Mouse (Mus musculus) limb, embryonic 11.5 days (tissue): ENCODE data around the gene Cuta. TPM values are rescaled to one million over a fixed set of nuclear protein-coding genes. Genes with fewer than 3 reads are reported as not detected.
"Not testable (repeated sequence)": the region's sequence is repeated elsewhere in the genome, so short reads cannot be mapped to it uniquely, and the experiment has no call there.

ENCODE experiments used
- ATAC-seq: fragments of 200-750 bp; cut with Nextera tagmentation; 2 replicates; pipeline ENCODE4 v1.8.0; 2017; ENCODE audit warnings: low read depth; ENCODE audit not compliant: insufficient number of reproducible peaks, low FRiP score, low TSS enrichment
- DNase-seq: peaks from one replicate; pipeline ENCODE4 v3.0.0-alpha.2; 2015; ENCODE audit warnings: low spot score
- H3K27ac ChIP-seq: fragments of 300-500 bp; sonication (generic); replicated peaks from 2 replicates; pipeline ENCODE4 v1.5.1; 2014; ENCODE audit warnings: low read depth, mild to moderate bottlenecking, low read length
- H3K27me3 ChIP-seq: fragments of 300-500 bp; sonication (generic); 2 replicates; pipeline ENCODE4 v1.6.1; 2014; ENCODE audit warnings: mild to moderate bottlenecking, low read length, mixed read lengths; ENCODE audit not compliant: control insufficient read depth, insufficient read depth
- H3K36me3 ChIP-seq: fragments of 300-500 bp; sonication (generic); 2 replicates; pipeline ENCODE4 v1.6.1; 2014; ENCODE audit warnings: mild to moderate bottlenecking, low read length, moderate library complexity, mixed read lengths; ENCODE audit not compliant: control insufficient read depth, insufficient read depth
- H3K4me1 ChIP-seq: fragments of 300-500 bp; sonication (generic); 2 replicates; pipeline ENCODE4 v1.6.1; 2014; ENCODE audit warnings: low read length, mixed read lengths; ENCODE audit not compliant: control insufficient read depth, insufficient read depth
- H3K4me2 ChIP-seq: fragments of 300-500 bp; sonication (generic); 2 replicates; pipeline ENCODE4 v1.6.1; 2014; ENCODE audit warnings: low read depth, mild to moderate bottlenecking, moderate library complexity; ENCODE audit not compliant: severe bottlenecking
- H3K4me3 ChIP-seq: fragments of 300-500 bp; sonication (generic); 2 replicates; pipeline ENCODE4 v1.5.1; 2014; ENCODE audit warnings: low read depth, low read length
- H3K9ac ChIP-seq: fragments of 300-500 bp; sonication (generic); 2 replicates; pipeline ENCODE4 v1.6.1; 2014; ENCODE audit warnings: mild to moderate bottlenecking, low read length
- H3K9me3 ChIP-seq: fragments of 300-500 bp; sonication (generic); 2 replicates; pipeline ENCODE4 v1.6.1; 2016; ENCODE audit warnings: low read length; ENCODE audit not compliant: control insufficient read depth
- WGBS: fragments of 180-500 bp; shearing (Covaris S2); extraction: QIAGEN DNeasy Blood & Tissue Kit; methylation state at CpG from one replicate; pipeline ENCODE4 v1.1.7; 2014; 5-methylcytosine and 5-hydroxymethylcytosine counted together
- polyA plus RNA-seq: library from polyadenylated mRNA; unstranded; fragments of >200 nt; fragmentation: Nextera tagmentation; extraction: Ambion mirVana; gene quantifications from 2 replicates; pipeline ENCODE4 v1.2.1, GENCODE M21; 2014

Gene Cuta
- polyA plus RNA-seq, 1 experiment from 2014 or later = 170 TPM

- H3K9me3 ChIP-seq, H3K27me3 ChIP-seq, H3K4me1 ChIP-seq, DNase-seq, ATAC-seq, H3K4me2 ChIP-seq, H3K27ac ChIP-seq, H3K4me3 ChIP-seq, H3K9ac ChIP-seq, H3K36me3 ChIP-seq: not testable (repeated sequence)
- WGBS = 97% methylated on average over 5 of the region's 6 CpGs
These were observed 17.0 kb downstream of the Cuta start for GRCm38 (mm10) chr17:26922368-26922767.

- not testable (repeated sequence) for ATAC-seq, H3K9me3 ChIP-seq, H3K4me2 ChIP-seq, H3K4me1 ChIP-seq, H3K27me3 ChIP-seq, H3K4me3 ChIP-seq, DNase-seq, H3K36me3 ChIP-seq, H3K27ac ChIP-seq, H3K9ac ChIP-seq
- 76% methylated on average over 2 of the region's 2 CpGs for WGBS
These were observed 19.9 kb downstream of the Cuta start for GRCm38 (mm10) chr17:26919516-26919915.

- DNase-seq (no peak), ATAC-seq (no peak)
- peaks cover 4% of the 10 kb centered on the region; the same call in 1 of the 2 replicates for H3K4me1 ChIP-seq
- H3K4me2 ChIP-seq = peak overlapping the region; percentile 56
- no peaks in the 10 kb centered on the region for H3K27me3 ChIP-seq
- no peaks in the 10 kb centered on the region; the same call in 1 of the 2 replicates for H3K36me3 ChIP-seq
- H3K9me3 ChIP-seq = no peaks in the 10 kb centered on the region
- peak overlapping the region; percentile 65 for H3K4me3 ChIP-seq
- 82% methylated on average over 2 of the region's 2 CpGs for WGBS
- no peak overlapping the region for H3K27ac ChIP-seq
- H3K9ac ChIP-seq = no peak overlapping the region
These were observed 21.0 kb downstream of the Cuta start for GRCm38 (mm10) chr17:26918343-26918742.

GRCm38 (mm10) chr17:26917560-26917959 is 21.8 kb downstream of the Cuta start:
- not testable (repeated sequence) for H3K27me3 ChIP-seq, H3K4me1 ChIP-seq, H3K9me3 ChIP-seq, ATAC-seq, DNase-seq, H3K36me3 ChIP-seq
- peak overlapping the region; percentile 65 for H3K4me3 ChIP-seq
- peak overlapping the region; percentile 56 for H3K4me2 ChIP-seq
- H3K9ac ChIP-seq = peak overlapping the region; percentile 62
- peak overlapping the region; percentile 65; the same call in 1 of the 2 replicates for H3K27ac ChIP-seq
- WGBS = 2% methylated on average over 12 of the region's 12 CpGs

GRCm38 (mm10) chr17:26916711-26917482 is 22.5 kb downstream of the Cuta start, which contains the start of gene Kifc5b:
TSS of gene Kifc5b (plus strand) at chr17:26917091.
- H3K9ac ChIP-seq = peak within 1 kb of the TSS; percentile 62
- no peaks in the 10 kb centered on the region for H3K27me3 ChIP-seq
- H3K4me3 ChIP-seq = peak within 1 kb of the TSS; percentile 65
- H3K4me2 ChIP-seq = peak within 1 kb of the TSS; percentile 56
- ATAC-seq (peak; percentile 96), DNase-seq (peak; percentile 100)
- WGBS = under 1% methylated on average over 65 of the region's 72 CpGs
- peak within 1 kb of the TSS; percentile 65 for H3K27ac ChIP-seq
- peaks cover 4% of the 10 kb centered on the region; the same call in 1 of the 2 replicates for H3K4me1 ChIP-seq
- H3K36me3 ChIP-seq = no peaks in the 10 kb centered on the region; the same call in 1 of the 2 replicates
- no peaks in the 10 kb centered on the region for H3K9me3 ChIP-seq

GRCm38 (mm10) chr17:26915248-26915647 is 24.1 kb downstream of the Cuta start:
- no peak overlapping the region for H3K4me3 ChIP-seq

GRCm38 (mm10) chr17:26907506-26907905 is 31.9 kb downstream of the Cuta start:
- H3K4me3 ChIP-seq, ATAC-seq, DNase-seq, H3K4me1 ChIP-seq, H3K36me3 ChIP-seq, H3K9me3 ChIP-seq, H3K27me3 ChIP-seq, H3K4me2 ChIP-seq, H3K27ac ChIP-seq, H3K9ac ChIP-seq: not testable (repeated sequence)
- 94% methylated on average over 14 of the region's 15 CpGs for WGBS

More at GRCm38 (mm10) chr17:26915248-26915647, 24.1 kb downstream of the Cuta start:
- no peak overlapping the region for H3K9ac ChIP-seq
- H3K27me3 ChIP-seq = no peaks in the 10 kb centered on the region
- H3K27ac ChIP-seq = no peak overlapping the region
- no peak for DNase-seq
- no peaks in the 10 kb centered on the region for H3K36me3 ChIP-seq
- H3K4me1 ChIP-seq = peaks cover 4% of the 10 kb centered on the region; the same call in 1 of the 2 replicates
- no peak overlapping the region for H3K4me2 ChIP-seq
- no peak for ATAC-seq
- no peaks in the 10 kb centered on the region for H3K9me3 ChIP-seq
- 48% methylated on average over 1 of the region's 1 CpGs for WGBS

- H3K36me3 ChIP-seq = no peaks in the 10 kb centered on the region
- no peak overlapping the region for H3K4me2 ChIP-seq
- 60% methylated on average over 5 of the region's 5 CpGs for WGBS
- no peak overlapping the region for H3K27ac ChIP-seq
- H3K9ac ChIP-seq = no peak overlapping the region
- no peaks in the 10 kb centered on the region for H3K4me1 ChIP-seq
- ATAC-seq (no peak), DNase-seq (no peak)
- H3K9me3 ChIP-seq = no peaks in the 10 kb centered on the region
- no peaks in the 10 kb centered on the region for H3K27me3 ChIP-seq
- no peak overlapping the region for H3K4me3 ChIP-seq
These were observed 35.0 kb downstream of the Cuta start for GRCm38 (mm10) chr17:26904320-26904719.
